Mouse (Mus musculus) cerebellum, postnatal 4 days (tissue): ENCODE measurements around the gene Gm13697.
"Not testable (repeated sequence)": the region's sequence is repeated elsewhere in the genome, so short reads cannot be mapped to it uniquely, and the experiment has no call there.

Source experiments
- DNase-seq, 2 experiments: peaks; one replicate each; pipeline ENCODE4 v3.0.0; 2022; ENCODE audit warnings: low spot score in 2 of 2, mixed read lengths in 1 of 2

The Gm13697 gene

DNA sequence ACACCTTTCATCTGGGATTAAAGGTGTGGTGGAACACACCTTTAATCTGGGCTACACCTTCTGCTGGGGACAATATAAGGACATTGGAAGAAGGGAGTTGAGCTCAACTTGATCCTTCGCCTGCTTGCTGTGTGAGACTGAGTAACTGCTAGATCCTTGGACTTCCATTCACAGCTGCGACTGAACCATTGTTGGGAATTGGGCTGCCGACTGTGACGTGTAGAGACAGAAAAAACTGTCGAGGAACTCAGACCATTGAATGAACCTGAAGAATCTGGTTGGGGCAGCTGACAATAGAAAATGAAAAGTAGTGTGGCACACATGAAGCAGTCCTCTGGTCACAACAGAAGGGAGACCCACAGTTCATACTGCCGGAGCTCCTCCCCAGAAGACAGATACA, at the start of gene Gm13697:
Gene Gm13697 (plus strand): TSS at position 301 of the 400 bp plus-strand sequence.
- not testable (repeated sequence) for DNase-seq

DNA sequence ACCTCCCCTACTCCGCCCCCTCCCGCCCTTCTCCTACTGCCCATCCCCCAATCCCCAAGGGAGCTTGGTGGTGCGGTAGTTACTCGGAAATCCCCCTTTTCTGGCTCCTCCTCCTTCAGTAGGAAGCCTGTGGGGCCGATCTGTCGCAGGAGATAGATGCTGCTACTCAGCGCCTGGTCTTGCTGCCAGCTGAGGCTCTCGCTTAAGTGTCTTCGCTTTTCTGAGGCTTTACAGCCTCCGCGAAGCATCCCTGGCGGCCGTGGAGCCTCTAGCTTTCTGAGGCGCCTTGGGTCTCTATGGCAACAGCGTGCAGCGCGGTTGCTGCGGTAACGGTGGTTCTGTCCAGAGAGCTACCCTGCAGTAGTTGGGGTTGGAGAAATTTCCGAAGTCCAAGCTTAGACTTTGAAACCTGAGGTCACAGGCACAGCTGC, 43.6 kb upstream of the Gm13697 start, which contains the start of gene Zswim2:
Gene Zswim2 (minus strand): TSS at position 298 of the 431 bp plus-strand sequence.
- peak; percentile 46 to 66 for DNase-seq

DNA sequence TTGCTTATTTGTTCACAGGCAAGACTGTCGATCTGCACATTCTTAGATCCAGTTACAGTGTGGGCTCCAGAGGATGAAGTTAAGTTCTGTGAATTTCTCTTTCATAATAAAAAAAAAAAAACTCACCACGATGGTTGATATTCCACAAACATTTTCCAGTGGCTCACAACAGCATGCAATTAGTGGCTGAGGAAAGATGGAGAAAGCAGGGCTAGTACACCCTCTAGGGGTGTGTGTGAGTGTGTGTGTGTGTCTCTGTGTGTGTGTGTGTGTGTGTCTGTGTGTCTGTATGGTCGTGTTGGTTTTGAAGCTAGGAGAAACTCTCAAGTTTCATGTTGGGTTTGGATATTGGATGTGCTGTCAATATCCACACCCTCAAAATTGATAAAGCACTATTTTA, 43.2 kb upstream of the Gm13697 start:
- DNase-seq, result no peak

DNA sequence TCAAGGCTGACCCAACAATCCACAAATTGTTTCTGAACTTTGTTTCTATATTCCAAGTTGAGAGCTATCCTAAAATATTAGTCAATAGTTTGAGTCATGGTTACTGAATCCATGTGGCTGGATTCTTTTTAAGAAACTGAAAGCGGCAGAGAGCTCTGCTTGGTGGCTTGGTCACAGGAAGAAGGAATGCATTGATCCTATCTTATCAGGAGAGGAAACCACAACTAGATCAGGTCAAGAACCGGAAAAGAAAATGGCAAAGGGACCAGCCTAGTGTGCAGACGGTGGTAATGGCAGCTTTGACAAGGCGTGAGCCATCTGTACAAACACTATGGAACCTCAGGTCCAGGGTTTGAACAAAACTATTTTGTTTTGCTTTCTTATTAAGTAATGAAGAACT, 42.8 kb upstream of the Gm13697 start:
- no peak for DNase-seq

DNA sequence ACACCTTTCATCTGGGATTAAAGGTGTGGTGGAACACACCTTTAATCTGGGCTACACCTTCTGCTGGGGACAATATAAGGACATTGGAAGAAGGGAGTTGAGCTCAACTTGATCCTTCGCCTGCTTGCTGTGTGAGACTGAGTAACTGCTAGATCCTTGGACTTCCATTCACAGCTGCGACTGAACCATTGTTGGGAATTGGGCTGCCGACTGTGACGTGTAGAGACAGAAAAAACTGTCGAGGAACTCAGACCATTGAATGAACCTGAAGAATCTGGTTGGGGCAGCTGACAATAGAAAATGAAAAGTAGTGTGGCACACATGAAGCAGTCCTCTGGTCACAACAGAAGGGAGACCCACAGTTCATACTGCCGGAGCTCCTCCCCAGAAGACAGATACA, 29.1 kb upstream of the Gm13697 start, which contains the start of gene Gm13698:
Gene Gm13698 (plus strand): TSS at position 301 of the 400 bp plus-strand sequence.
- not testable (repeated sequence) for DNase-seq

DNA sequence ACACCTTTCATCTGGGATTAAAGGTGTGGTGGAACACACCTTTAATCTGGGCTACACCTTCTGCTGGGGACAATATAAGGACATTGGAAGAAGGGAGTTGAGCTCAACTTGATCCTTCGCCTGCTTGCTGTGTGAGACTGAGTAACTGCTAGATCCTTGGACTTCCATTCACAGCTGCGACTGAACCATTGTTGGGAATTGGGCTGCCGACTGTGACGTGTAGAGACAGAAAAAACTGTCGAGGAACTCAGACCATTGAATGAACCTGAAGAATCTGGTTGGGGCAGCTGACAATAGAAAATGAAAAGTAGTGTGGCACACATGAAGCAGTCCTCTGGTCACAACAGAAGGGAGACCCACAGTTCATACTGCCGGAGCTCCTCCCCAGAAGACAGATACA, 23.3 kb upstream of the Gm13697 start, which contains the start of gene Gm13693:
Gene Gm13693 (plus strand): TSS at position 301 of the 400 bp plus-strand sequence.
- not testable (repeated sequence) for DNase-seq

DNA sequence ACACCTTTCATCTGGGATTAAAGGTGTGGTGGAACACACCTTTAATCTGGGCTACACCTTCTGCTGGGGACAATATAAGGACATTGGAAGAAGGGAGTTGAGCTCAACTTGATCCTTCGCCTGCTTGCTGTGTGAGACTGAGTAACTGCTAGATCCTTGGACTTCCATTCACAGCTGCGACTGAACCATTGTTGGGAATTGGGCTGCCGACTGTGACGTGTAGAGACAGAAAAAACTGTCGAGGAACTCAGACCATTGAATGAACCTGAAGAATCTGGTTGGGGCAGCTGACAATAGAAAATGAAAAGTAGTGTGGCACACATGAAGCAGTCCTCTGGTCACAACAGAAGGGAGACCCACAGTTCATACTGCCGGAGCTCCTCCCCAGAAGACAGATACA, 17.5 kb upstream of the Gm13697 start, which contains the start of gene Gm13695:
Gene Gm13695 (plus strand): TSS at position 301 of the 400 bp plus-strand sequence.
- not testable (repeated sequence) for DNase-seq

DNA sequence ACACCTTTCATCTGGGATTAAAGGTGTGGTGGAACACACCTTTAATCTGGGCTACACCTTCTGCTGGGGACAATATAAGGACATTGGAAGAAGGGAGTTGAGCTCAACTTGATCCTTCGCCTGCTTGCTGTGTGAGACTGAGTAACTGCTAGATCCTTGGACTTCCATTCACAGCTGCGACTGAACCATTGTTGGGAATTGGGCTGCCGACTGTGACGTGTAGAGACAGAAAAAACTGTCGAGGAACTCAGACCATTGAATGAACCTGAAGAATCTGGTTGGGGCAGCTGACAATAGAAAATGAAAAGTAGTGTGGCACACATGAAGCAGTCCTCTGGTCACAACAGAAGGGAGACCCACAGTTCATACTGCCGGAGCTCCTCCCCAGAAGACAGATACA, 11.7 kb upstream of the Gm13697 start, which contains the start of gene Gm13696:
Gene Gm13696 (plus strand): TSS at position 301 of the 400 bp plus-strand sequence.
- not testable (repeated sequence) for DNase-seq

DNA sequence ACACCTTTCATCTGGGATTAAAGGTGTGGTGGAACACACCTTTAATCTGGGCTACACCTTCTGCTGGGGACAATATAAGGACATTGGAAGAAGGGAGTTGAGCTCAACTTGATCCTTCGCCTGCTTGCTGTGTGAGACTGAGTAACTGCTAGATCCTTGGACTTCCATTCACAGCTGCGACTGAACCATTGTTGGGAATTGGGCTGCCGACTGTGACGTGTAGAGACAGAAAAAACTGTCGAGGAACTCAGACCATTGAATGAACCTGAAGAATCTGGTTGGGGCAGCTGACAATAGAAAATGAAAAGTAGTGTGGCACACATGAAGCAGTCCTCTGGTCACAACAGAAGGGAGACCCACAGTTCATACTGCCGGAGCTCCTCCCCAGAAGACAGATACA, 5.9 kb upstream of the Gm13697 start, which contains the start of gene Gm13694:
Gene Gm13694 (plus strand): TSS at position 301 of the 400 bp plus-strand sequence.
- DNase-seq, result not testable (repeated sequence)

DNA sequence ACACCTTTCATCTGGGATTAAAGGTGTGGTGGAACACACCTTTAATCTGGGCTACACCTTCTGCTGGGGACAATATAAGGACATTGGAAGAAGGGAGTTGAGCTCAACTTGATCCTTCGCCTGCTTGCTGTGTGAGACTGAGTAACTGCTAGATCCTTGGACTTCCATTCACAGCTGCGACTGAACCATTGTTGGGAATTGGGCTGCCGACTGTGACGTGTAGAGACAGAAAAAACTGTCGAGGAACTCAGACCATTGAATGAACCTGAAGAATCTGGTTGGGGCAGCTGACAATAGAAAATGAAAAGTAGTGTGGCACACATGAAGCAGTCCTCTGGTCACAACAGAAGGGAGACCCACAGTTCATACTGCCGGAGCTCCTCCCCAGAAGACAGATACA, 5.7 kb downstream of the Gm13697 start, which contains the start of gene Gm13691:
Gene Gm13691 (plus strand): TSS at position 301 of the 400 bp plus-strand sequence.
- DNase-seq, result not testable (repeated sequence)

DNA sequence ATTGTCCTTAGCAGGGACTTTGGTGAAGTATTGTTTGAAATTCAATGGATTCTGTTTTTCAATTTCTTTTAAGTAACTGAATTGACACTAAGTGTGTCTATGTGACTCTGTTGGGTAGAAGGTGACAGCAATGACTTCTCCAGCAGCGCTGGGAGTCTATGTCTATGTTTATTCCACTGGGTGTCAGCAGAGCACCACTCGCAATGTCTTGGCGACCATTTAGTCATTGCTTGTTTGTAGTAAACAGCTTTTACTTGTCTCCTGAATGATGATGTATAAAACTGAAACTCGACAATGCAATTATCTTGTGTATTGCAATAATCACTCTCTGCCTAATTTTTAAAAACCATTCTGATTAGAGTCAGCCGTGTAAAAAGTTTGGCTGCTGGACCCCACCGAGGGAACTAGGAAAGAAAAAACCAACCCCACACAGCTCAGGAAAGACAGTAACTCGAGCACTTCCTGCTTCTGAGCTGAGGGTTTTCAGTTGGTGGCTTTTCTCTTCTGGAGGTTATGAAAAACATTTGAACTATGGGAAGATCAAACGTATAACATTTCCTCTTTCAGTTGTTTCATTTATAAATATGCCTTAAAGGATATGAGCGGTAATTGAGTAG, 9.2 kb downstream of the Gm13697 start:
- DNase-seq, result not testable (repeated sequence)

DNA sequence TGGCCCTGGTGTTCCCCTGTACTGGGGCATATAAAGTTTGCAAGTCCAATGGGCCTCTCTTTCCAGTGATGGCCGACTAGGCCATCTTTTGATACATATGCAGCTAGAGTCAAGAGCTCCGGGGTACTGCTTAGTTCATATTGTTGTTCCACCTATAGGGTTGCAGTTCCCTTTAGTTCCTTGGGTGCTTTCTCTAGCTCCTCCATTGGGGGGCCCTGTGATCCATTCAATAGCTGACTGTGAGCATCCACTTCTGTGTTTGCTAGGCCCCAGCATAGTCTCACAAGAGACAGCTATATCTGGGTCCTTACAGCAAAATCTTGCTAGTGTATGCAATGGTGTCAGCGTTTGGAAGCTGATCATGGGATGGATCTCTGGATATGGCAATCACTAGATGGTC, 10.0 kb downstream of the Gm13697 start:
- not testable (repeated sequence) for DNase-seq

DNA sequence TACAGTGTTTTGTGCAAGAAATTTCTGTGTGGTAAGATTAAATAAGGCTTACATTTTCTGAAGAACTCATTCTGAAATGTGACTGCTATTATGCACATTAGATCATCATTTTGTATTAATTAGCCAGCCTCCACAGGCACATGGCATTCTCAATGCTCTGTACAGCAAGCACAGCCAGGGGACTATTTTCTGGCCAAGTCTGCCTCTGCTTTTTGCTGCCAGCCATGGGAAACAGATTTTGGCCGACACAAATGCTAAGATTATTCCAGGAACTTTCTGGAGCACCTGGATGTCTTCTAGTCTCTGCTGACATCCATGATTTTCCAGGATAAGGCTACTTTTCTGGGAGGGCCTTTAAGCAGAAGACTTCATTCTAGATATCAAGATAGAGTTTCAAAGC, 24.4 kb downstream of the Gm13697 start:
- DNase-seq, result no peak

DNA sequence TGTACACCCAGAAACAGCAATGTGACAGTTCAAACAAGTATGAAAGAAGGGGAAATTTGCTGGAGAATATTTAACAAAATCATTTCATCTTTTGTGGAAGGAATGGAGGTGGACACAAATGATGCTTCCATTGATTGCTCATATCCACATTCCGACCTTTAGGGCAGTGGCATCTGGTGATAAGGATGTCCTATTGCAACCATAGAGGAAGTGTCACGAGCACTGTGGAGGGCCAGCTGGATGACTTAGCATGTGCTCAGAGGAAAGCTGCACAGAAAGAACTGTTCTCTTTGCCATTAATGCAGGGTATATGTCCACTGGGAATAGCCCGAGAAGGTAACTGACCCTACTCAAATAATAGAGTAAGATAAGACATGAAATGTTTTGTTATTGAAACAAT, 25.3 kb downstream of the Gm13697 start:
- DNase-seq, result no peak

DNA sequence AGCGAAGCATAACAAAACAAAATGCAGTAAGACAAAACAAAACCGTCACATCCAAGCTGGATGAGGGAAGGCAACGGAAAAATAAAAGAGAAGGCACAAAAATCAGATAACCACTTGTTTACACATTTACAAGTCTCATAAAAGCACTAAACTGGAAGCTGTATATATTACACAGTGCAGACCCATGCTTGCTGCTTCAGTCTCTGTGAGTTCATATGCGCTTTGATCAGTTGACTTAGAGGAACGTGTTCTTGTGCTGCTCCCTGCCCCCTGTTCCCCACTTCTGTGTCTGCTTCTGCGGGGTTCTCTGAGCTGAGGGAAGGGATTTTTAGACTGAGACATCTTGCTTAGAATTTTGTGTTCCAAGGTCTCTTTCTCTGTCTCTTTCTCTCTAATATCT, 30.0 kb downstream of the Gm13697 start:
- no peak for DNase-seq

DNA sequence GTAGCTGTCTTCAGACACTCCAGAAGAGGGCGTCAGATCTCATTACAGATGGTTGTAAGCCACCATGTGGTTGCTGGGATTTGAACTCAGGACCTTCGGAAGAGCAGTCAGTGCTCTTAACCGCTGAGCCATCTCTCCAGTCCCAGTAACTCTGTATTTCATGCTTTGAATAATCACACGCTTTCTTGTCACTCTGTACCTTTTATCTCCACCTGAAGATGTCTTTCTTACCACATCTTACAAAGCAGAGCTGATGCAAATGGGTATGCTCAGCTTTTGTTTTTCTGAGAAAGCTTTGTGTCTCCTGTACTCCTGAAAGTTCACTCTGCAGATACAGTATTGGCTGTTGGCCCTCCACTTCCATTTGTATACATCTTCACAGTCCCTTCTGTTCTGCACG, 31.7 kb downstream of the Gm13697 start:
- DNase-seq, result not testable (repeated sequence)

DNA sequence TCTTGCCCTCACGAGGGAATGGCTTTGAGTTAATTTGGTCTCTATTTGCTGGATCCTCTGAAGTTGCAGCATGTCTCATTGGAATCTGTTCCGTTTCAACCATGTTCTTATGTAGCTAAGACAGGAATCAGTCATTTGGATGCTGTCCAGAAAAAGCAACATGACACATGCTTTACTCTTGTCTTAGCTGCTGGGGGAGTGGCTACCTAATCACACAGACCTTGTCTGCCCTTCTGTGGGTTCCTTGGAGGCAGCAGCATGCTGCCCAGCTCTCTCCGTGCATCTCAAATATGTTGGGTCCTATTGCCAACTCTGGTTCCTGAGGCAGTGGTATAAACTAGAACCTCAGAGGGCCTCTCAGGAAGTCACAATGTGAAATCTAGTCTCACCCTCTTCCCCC, 33.8 kb downstream of the Gm13697 start:
- DNase-seq, result no peak

DNA sequence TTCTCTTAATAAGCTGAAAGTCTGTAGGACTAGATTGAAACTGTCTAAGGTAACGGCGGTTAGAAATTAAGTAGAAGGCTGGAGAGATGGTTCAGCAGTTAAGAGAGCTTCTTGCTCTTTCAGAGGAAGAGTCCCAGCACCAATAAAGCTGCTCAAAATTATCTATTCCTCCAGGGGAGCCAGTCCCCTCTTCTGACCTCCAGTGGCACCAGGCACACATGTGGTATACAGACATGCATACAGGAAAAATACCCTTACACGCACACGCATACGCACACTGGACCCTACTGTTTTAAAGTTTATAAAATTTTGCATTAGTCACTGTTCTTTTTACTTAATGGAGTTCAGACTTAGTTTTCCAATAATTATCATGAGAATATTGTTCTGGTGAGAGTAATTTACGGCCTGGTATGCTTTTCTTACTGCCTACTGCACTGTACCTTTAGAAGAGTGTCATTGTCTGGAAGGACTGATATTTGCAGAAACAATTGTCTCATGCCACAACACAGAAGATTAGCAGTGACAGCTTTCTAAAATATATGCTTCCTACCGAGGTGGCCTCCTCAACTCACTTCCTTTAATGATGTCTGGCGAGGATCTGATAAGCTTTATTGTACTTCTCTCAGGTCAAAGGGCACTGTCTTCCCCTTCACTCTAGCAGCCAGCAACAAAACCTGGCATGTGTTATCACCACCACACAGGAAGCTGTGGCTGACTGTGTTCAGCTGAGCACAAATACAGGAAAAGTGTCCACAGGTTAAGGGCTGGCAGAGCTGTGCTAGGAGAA, 35.2 kb downstream of the Gm13697 start:
- DNase-seq, result no peak

DNA sequence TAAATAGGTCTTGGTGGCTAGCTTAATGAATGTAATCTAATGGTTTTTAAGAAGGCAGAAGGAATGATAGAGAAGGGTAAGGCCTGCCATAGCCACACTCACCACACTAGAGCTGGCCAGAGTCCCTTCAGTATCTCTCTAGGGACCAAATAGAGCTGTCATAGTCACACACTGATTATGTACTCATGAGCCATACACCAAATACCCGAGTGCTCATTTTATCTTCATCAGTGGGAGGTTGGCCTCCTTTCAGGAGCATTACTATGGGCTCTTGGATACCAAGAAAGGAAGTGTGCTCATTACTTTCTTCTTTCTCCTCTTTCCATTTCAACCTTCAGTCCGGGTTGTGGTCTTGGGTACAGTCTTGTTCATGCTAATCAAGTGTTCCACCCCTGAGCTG, 37.4 kb downstream of the Gm13697 start:
- DNase-seq, result no peak

DNA sequence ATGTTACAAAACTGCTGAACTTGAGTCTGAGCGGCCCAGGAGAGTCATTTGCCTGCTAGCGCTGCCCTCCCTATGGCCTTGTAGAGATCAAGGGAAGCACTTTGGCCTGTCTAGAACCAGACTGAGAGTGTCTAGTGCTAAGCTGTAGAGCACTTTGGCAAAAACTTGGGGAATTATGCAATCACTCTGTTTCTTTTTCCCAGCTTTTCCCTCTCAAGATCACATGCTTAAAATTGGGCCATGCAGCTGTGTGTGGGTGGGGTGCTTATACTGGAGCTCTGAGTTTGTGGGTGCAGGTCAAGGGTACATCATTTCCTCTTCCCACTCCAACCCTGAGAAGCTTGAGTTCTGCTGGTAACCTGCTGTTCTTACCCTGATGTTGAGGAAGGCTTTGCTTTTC, 38.4 kb downstream of the Gm13697 start:
- DNase-seq, result no peak

DNA sequence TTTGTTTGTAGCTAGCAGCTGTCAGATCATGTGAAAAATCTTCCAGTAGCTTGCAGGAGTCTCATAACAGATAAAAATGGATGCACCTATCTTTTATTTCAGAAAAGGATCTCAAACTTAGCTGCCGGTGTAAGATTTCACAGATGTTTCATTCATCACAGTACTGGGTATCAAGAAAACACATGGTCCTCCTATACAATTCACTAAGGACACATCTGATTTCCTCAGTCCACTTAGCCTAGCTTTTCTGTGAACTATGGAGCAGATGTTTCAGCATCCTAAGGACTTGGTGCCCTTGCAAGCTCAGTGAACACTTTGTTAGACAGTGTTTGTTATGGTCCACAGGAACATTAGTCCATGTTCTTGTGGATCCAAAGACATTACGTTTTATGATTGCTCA, 38.8 kb downstream of the Gm13697 start:
- no peak for DNase-seq

DNA sequence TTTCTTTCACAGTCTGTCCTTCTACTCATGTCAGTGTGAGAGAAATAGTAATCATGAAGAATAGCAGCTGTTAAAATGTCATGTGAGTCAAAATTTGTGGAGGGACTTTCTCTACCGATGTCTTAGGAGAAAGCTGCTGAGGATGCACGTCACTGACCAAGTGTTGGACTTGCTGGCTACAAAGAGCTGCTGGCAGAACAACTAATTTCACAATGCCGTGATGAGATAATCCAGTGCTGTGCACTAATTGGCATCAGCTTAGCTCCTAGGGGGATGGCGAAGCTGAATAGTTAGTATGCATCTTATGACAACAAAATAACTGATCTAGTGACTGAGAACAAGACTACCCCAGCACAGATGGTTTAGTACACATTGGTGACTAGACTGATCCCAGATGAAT, 40.7 kb downstream of the Gm13697 start:
- no peak for DNase-seq
